Mouse (Mus musculus) spleen, adult 2 months (tissue): ENCODE results near the gene D7Ertd443e.

Experiments used
- CTCF ChIP-seq: fragments of 200-500 bp; IDR thresholded peaks from 2 replicates; pipeline ENCODE4 v1.5.1; 2011; ENCODE audit warnings: mild to moderate bottlenecking, inconsistent platforms; ENCODE audit not compliant: insufficient read depth, insufficient read length, insufficient replicate concordance; ENCODE audit errors: extremely low read depth
- POLR2A ChIP-seq: fragments of 200-500 bp; IDR thresholded peaks from 2 replicates; pipeline ENCODE4 v1.6.1; 2011; ENCODE audit warnings: low read depth, low read length, inconsistent platforms

DNA sequence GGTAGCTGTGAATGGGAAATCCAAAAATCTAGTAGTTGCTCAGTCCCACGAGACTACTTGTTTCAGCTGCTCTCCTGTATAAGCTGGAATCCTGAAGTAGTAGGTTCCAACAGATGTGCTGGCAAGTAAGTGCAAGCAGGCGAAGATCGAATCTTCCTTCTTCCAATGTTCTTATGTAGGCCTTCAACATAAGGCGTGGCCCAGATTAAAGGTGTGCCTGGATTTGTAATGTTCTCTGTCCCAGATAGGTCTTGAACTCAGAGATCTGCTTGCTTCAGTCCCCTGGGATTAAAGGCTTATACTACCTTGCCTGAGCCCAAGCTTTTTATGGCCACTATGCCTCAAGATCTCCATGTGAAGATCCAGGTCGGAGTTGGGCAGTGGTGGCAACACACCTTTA is at the start of gene D7Ertd443e:
- TF ChIP-seq CTCF = no peak
- TF ChIP-seq POLR2A = no peak
